Mouse (Mus musculus): Measurements from ENCODE around the gene Tbc1d7. TPM values are rescaled to one million over a fixed set of nuclear protein-coding genes. Genes with fewer than 3 reads are reported as not detected.

Gene Tbc1d7
- polyA plus RNA-seq, 1 experiment from 2014 or later = 28.9 TPM

GRCm38 (mm10) chr13:43144720-43145418 lies 26.4 kb downstream of the Tbc1d7 start:
- Histone ChIP-seq H3K4me1 (replicated peaks; ENCODE audit: control insufficient read depth, insufficient read depth, low read length) (no peaks in the 10 kb centered on the region), H3K9me3 (ENCODE audit: control insufficient read depth, low read length) (no peaks in the 10 kb centered on the region), H3K27me3 (replicated peaks; ENCODE audit: control insufficient read depth, insufficient read depth, low read length) (no peaks in the 10 kb centered on the region), H3K36me3 (ENCODE audit: control insufficient read depth, insufficient read depth, low read length) (no peaks in the 10 kb centered on the region), H3K9ac (ENCODE audit: low read depth, low read length) (no peak overlapping the region), H3K4me2 (no peak overlapping the region), H3K4me3 (ENCODE audit: low read depth, low read length) (no peak overlapping the region), H3K27ac (ENCODE audit: low read depth, low read length) (no peak overlapping the region)
- DNase-seq (ENCODE audit: low spot score) (no peak), ATAC-seq (replicated peaks; ENCODE audit: low FRiP score) (no peak)
- WGBS = 69% methylated on average over 7 of the region's 7 CpGs

GRCm38 (mm10) chr13:43134468-43134867 lies 36.8 kb downstream of the Tbc1d7 start:
- ATAC-seq (replicated peaks; ENCODE audit: low FRiP score) (no peak), DNase-seq (ENCODE audit: low spot score) (no peak)
- Histone ChIP-seq H3K4me3 (ENCODE audit: low read depth, low read length) (no peak overlapping the region), H3K4me1 (replicated peaks; ENCODE audit: control insufficient read depth, insufficient read depth, low read length) (no peaks in the 10 kb centered on the region), H3K36me3 (ENCODE audit: control insufficient read depth, insufficient read depth, low read length) (no peaks in the 10 kb centered on the region), H3K27me3 (replicated peaks; ENCODE audit: control insufficient read depth, insufficient read depth, low read length) (no peaks in the 10 kb centered on the region), H3K9me3 (ENCODE audit: control insufficient read depth, low read length) (no peaks in the 10 kb centered on the region), H3K4me2 (no peak overlapping the region), H3K27ac (ENCODE audit: low read depth, low read length) (no peak overlapping the region), H3K9ac (ENCODE audit: low read depth, low read length) (no peak overlapping the region)
- 68% methylated on average over 4 of the region's 4 CpGs for WGBS

GRCm38 (mm10) chr13:43133400-43133799 lies 37.9 kb downstream of the Tbc1d7 start:
- WGBS = 66% methylated on average over 7 of the region's 7 CpGs
- no peak for ATAC-seq (replicated peaks; ENCODE audit: low FRiP score)
- no peak for DNase-seq (ENCODE audit: low spot score)
- H3K4me2 ChIP-seq = no peak overlapping the region
- no peak overlapping the region for H3K4me3 ChIP-seq (ENCODE audit: low read depth, low read length)
- no peak overlapping the region for H3K27ac ChIP-seq (ENCODE audit: low read depth, low read length)
- H3K4me1 ChIP-seq (replicated peaks; ENCODE audit: control insufficient read depth, insufficient read depth, low read length) = no peaks in the 10 kb centered on the region
- H3K27me3 ChIP-seq (replicated peaks; ENCODE audit: control insufficient read depth, insufficient read depth, low read length) = no peaks in the 10 kb centered on the region
- H3K9ac ChIP-seq (ENCODE audit: low read depth, low read length) = no peak overlapping the region
- no peaks in the 10 kb centered on the region for H3K36me3 ChIP-seq (ENCODE audit: control insufficient read depth, insufficient read depth, low read length)
- no peaks in the 10 kb centered on the region for H3K9me3 ChIP-seq (ENCODE audit: control insufficient read depth, low read length)

- no peak for DNase-seq (ENCODE audit: low spot score)
- no peaks in the 10 kb centered on the region for H3K4me1 ChIP-seq (replicated peaks; ENCODE audit: control insufficient read depth, insufficient read depth, low read length)
- H3K27me3 ChIP-seq (replicated peaks; ENCODE audit: control insufficient read depth, insufficient read depth, low read length) = no peaks in the 10 kb centered on the region
- ATAC-seq (replicated peaks; ENCODE audit: low FRiP score) = no peak
- H3K36me3 ChIP-seq (ENCODE audit: control insufficient read depth, insufficient read depth, low read length) = no peaks in the 10 kb centered on the region
- no peak overlapping the region for H3K27ac ChIP-seq (ENCODE audit: low read depth, low read length)
- H3K9me3 ChIP-seq (ENCODE audit: control insufficient read depth, low read length) = no peaks in the 10 kb centered on the region
- H3K4me2 ChIP-seq = no peak overlapping the region
- H3K4me3 ChIP-seq (ENCODE audit: low read depth, low read length) = no peak overlapping the region
- WGBS = 75% methylated on average over 9 of the region's 9 CpGs
- H3K9ac ChIP-seq (ENCODE audit: low read depth, low read length) = no peak overlapping the region
Measured at GRCm38 (mm10) chr13:43132859-43133258, 38.4 kb downstream of the Tbc1d7 start.

- Histone ChIP-seq H3K9me3 (ENCODE audit: control insufficient read depth, low read length) (no peaks in the 10 kb centered on the region), H3K27me3 (replicated peaks; ENCODE audit: control insufficient read depth, insufficient read depth, low read length) (no peaks in the 10 kb centered on the region), H3K4me3 (ENCODE audit: low read depth, low read length) (no peak overlapping the region), H3K4me1 (replicated peaks; ENCODE audit: control insufficient read depth, insufficient read depth, low read length) (no peaks in the 10 kb centered on the region), H3K36me3 (ENCODE audit: control insufficient read depth, insufficient read depth, low read length) (no peaks in the 10 kb centered on the region), H3K27ac (ENCODE audit: low read depth, low read length) (no peak overlapping the region), H3K9ac (ENCODE audit: low read depth, low read length) (no peak overlapping the region), H3K4me2 (no peak overlapping the region)
- DNase-seq (ENCODE audit: low spot score) (no peak), ATAC-seq (replicated peaks; ENCODE audit: low FRiP score) (no peak)
- 70% methylated on average over 10 of the region's 10 CpGs for WGBS
Measured at GRCm38 (mm10) chr13:43131741-43132191, 39.5 kb downstream of the Tbc1d7 start.

- Histone ChIP-seq H3K9me3 (ENCODE audit: control insufficient read depth, low read length) (no peaks in the 10 kb centered on the region), H3K36me3 (ENCODE audit: control insufficient read depth, insufficient read depth, low read length) (no peaks in the 10 kb centered on the region), H3K4me3 (ENCODE audit: low read depth, low read length) (no peak overlapping the region), H3K9ac (ENCODE audit: low read depth, low read length) (no peak overlapping the region), H3K27ac (ENCODE audit: low read depth, low read length) (no peak overlapping the region), H3K27me3 (replicated peaks; ENCODE audit: control insufficient read depth, insufficient read depth, low read length) (no peaks in the 10 kb centered on the region), H3K4me2 (no peak overlapping the region), H3K4me1 (replicated peaks; ENCODE audit: control insufficient read depth, insufficient read depth, low read length) (no peaks in the 10 kb centered on the region)
- DNase-seq (ENCODE audit: low spot score) (no peak), ATAC-seq (replicated peaks; ENCODE audit: low FRiP score) (no peak)
- 80% methylated on average over 6 of the region's 6 CpGs for WGBS
Measured at GRCm38 (mm10) chr13:43130161-43130560, 41.1 kb downstream of the Tbc1d7 start.

GRCm38 (mm10) chr13:43124683-43125074 lies 46.6 kb downstream of the Tbc1d7 start:
- no peak overlapping the region for H3K4me3 ChIP-seq (ENCODE audit: low read depth, low read length)
- H3K27me3 ChIP-seq (replicated peaks; ENCODE audit: control insufficient read depth, insufficient read depth, low read length) = no peaks in the 10 kb centered on the region
- no peak for DNase-seq (ENCODE audit: low spot score)
- no peaks in the 10 kb centered on the region for H3K4me1 ChIP-seq (replicated peaks; ENCODE audit: control insufficient read depth, insufficient read depth, low read length)
- H3K36me3 ChIP-seq (ENCODE audit: control insufficient read depth, insufficient read depth, low read length) = no peaks in the 10 kb centered on the region
- no peak overlapping the region for H3K9ac ChIP-seq (ENCODE audit: low read depth, low read length)
- 39% methylated on average over 3 of the region's 4 CpGs for WGBS
- no peak overlapping the region for H3K4me2 ChIP-seq
- no peak for ATAC-seq (replicated peaks; ENCODE audit: low FRiP score)
- no peak overlapping the region for H3K27ac ChIP-seq (ENCODE audit: low read depth, low read length)
- H3K9me3 ChIP-seq (ENCODE audit: control insufficient read depth, low read length) = no peaks in the 10 kb centered on the region

- Histone ChIP-seq H3K4me1 (replicated peaks; ENCODE audit: control insufficient read depth, insufficient read depth, low read length) (no peaks in the 10 kb centered on the region), H3K9ac (ENCODE audit: low read depth, low read length) (no peak overlapping the region), H3K4me2 (no peak overlapping the region), H3K4me3 (ENCODE audit: low read depth, low read length) (no peak overlapping the region), H3K27me3 (replicated peaks; ENCODE audit: control insufficient read depth, insufficient read depth, low read length) (no peaks in the 10 kb centered on the region), H3K36me3 (ENCODE audit: control insufficient read depth, insufficient read depth, low read length) (no peaks in the 10 kb centered on the region), H3K9me3 (ENCODE audit: control insufficient read depth, low read length) (no peaks in the 10 kb centered on the region), H3K27ac (ENCODE audit: low read depth, low read length) (no peak overlapping the region)
- 52% methylated on average over 17 of the region's 17 CpGs for WGBS
- ATAC-seq (replicated peaks; ENCODE audit: low FRiP score) (no peak), DNase-seq (ENCODE audit: low spot score) (no peak)
Measured at GRCm38 (mm10) chr13:43123895-43124682, 47.2 kb downstream of the Tbc1d7 start.
